Mouse (Mus musculus) liver, adult 2 months (tissue): ENCODE results near the gene Zfp536. TPM values are rescaled to one million over a fixed set of nuclear protein-coding genes. Genes with fewer than 3 reads are reported as not detected.

Experiments
- DNase-seq: peaks from one replicate; pipeline ENCODE4 v3.0.0-alpha.2; 2011; ENCODE audit warnings: low read depth, low spot score; ENCODE audit errors: extremely low read depth
- H3K27ac ChIP-seq: fragments of 200-500 bp; replicated peaks from 2 replicates; pipeline ENCODE4 v1.5.1; 2012; ENCODE audit warnings: low read depth, mild to moderate bottlenecking, control low read depth, inconsistent platforms, low read length; ENCODE audit not compliant: insufficient read depth
- H3K27me3 ChIP-seq: fragments of 200-500 bp; 2 replicates; pipeline ENCODE4 v1.6.1; 2012; ENCODE audit warnings: mild to moderate bottlenecking, moderate library complexity, low read length, inconsistent platforms; ENCODE audit not compliant: control insufficient read depth, insufficient read depth
- H3K36me3 ChIP-seq: fragments of 200-500 bp; 2 replicates; pipeline ENCODE4 v1.6.1; 2012; ENCODE audit warnings: low read length, inconsistent platforms; ENCODE audit not compliant: control insufficient read depth, insufficient read depth
- H3K4me1 ChIP-seq: fragments of 200-500 bp; 2 replicates; pipeline ENCODE4 v1.6.1; 2011; ENCODE audit warnings: low read length; ENCODE audit not compliant: control insufficient read depth, insufficient read depth
- H3K4me3 ChIP-seq: fragments of 200-500 bp; 2 replicates; pipeline ENCODE4 v1.5.1; 2011; ENCODE audit warnings: low read depth, mild to moderate bottlenecking, control low read depth, low read length, moderate library complexity; ENCODE audit not compliant: insufficient read depth
- H3K79me2 ChIP-seq: fragments of 200-500 bp; 2 replicates; pipeline ENCODE4 v1.6.1; 2012; ENCODE audit warnings: inconsistent platforms, mild to moderate bottlenecking, low read length, moderate library complexity; ENCODE audit not compliant: control insufficient read depth, insufficient read depth
- H3K9ac ChIP-seq: fragments of 200-500 bp; 2 replicates; pipeline ENCODE4 v1.6.1; 2012; ENCODE audit warnings: low read depth, mild to moderate bottlenecking, control low read depth, inconsistent platforms, low read length
- CTCF ChIP-seq: fragments of 200-500 bp; IDR thresholded peaks from 2 replicates; pipeline ENCODE4 v1.5.1; 2011; ENCODE audit warnings: low read depth, low read length, control low read depth
- POLR2A ChIP-seq: fragments of 200-500 bp; IDR thresholded peaks from 2 replicates; pipeline ENCODE4 v1.6.1; 2011; ENCODE audit warnings: low read length, control low read depth; ENCODE audit not compliant: insufficient read depth; ENCODE audit errors: extremely low read depth
- WGBS: fragments of 180-500 bp; shearing (Covaris S2); methylation state at CpG from one replicate; pipeline ENCODE4 v1.1.7; 2018; 5-methylcytosine and 5-hydroxymethylcytosine counted together
- polyA plus RNA-seq: library from polyadenylated mRNA; depleted of rRNA; stranded (reverse); fragments of >200 nt; gene quantifications from 2 replicates; pipeline ENCODE4 v1.2.3, GENCODE M21; 2012; rRNA removed
- total RNA-seq: library from RNA; depleted of rRNA; stranded (reverse); fragments of >200 nt; gene quantifications from 2 replicates; pipeline ENCODE4 v1.2.3, GENCODE M21; 2014; rRNA removed

The Zfp536 gene
- total and polyA plus RNA-seq, 2 experiments = not detected

DNA sequence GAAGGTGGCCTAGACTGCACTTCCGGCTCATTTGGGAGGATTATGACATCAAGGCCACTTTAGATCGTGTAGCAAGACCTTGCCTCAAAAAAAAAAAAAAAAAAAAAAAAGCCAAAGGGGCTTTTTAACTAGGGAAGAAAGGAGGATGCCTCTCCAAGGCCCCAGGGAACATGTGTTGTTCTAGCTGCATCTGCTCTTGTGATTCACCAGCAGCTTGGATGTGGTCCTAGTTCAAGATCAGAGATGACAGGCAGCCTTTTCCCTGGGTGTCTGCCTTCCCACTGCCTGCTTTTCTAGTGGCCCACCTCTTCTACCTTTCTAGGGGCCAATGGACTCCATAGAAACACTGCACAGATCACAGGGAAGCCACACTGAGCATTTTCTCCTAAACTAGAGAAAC lies 350.5 kb downstream of the Zfp536 start:
- Histone ChIP-seq H3K4me3 (no peak overlapping the region), H3K27ac (no peak overlapping the region), H3K79me2 (no peaks in the 10 kb centered on the region), H3K9ac (no peak overlapping the region), H3K27me3 (no peaks in the 10 kb centered on the region), H3K36me3 (no peaks in the 10 kb centered on the region), H3K4me1 (no peaks in the 10 kb centered on the region)
- TF ChIP-seq POLR2A (no peak), CTCF (no peak)
- 45% methylated on average over 2 of the region's 2 CpGs for WGBS
- DNase-seq = no peak

Other genes with a start within 250 kb of the Zfp536 start
- 12.1 and 13.9 TPM in 2 replicates for gene Uri1, start 249.9 kb upstream of the Zfp536 start, total RNA-seq
- 5.5 and 6.2 TPM in 2 replicates for gene Uri1, start 249.9 kb upstream of the Zfp536 start, polyA plus RNA-seq